ENCODE assay signal across 7 mouse cellular contexts in the genomic region with DNA sequence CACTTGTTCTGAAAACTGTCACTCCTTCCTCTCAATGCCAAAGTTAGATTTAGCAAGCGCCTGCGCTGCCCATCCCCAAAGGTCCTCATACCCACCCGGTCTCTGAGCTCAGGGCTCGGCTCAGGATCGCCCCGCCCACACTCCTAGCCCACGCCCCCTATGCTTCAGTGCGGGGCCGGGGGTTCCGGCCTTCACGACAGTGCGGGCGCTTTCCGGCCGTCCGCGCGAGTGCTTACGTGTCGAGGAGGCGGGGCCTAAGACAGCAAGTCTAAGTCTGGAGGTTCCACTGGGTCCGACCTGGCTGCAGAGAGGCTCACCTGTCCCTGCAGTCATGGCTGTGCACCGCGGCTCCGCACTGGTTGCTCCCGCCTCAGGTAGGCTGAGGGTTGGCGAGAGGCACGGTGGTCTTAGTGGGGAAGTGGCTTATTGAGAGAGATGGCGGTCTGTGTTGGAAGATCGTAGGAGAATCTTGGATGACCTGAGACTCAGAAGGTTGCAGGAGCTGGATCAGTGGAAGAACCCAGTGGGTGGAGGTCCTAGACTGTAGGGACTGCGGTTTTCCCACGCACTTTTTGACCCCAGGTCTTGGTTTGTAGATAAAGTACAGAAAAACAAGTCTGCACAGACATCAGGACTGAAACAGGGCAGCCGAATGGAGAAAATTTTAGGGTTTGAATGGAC. TPM values are rescaled to one million over a fixed set of nuclear protein-coding genes. Genes with fewer than 3 reads are reported as not detected.
DNase-seq lines count a peak whose midpoint lies in the region; ATAC-seq and TF ChIP-seq lines count a peak whose summit lies in the region.

TSS of gene Ggcx (plus strand) at position 233 of the 681 bp plus-strand sequence.

- no peak for TF ChIP-seq CTCF in kidney, adult 2 months (conservative IDR thresholded peaks at IDR 0.05; ENCODE audit: insufficient read depth, insufficient read length, low read depth, low read length)
- no peak for TF ChIP-seq CTCF in spleen, adult 2 months (IDR thresholded peaks at IDR 0.05; ENCODE audit: extremely low read depth, insufficient read depth, insufficient read length, insufficient replicate concordance)

- no peaks in the 10 kb centered on the region for H3K27me3 ChIP-seq in embryonic facial prominence, embryonic 11.5 days (ENCODE audit: control insufficient read depth, insufficient read depth, low read length)
- no peaks in the 10 kb centered on the region for H3K27me3 ChIP-seq in kidney, adult 2 months (replicated peaks; ENCODE audit: control insufficient read depth, insufficient read depth, low read length)
- no peaks in the 10 kb centered on the region for H3K27me3 ChIP-seq in limb, embryonic 12.5 days
- H3K27me3 ChIP-seq in midbrain, embryonic 15.5 days (replicated peaks), result no peaks in the 10 kb centered on the region
- no peaks in the 10 kb centered on the region for H3K27me3 ChIP-seq in spleen, adult 2 months (ENCODE audit: control insufficient read depth, insufficient read depth, low read length)

- peaks cover 6% of the 10 kb centered on the region for H3K36me3 ChIP-seq in embryonic facial prominence, embryonic 11.5 days (replicated peaks; ENCODE audit: control insufficient read depth, insufficient read depth, low read depth, low read length)
- H3K36me3 ChIP-seq in kidney, adult 2 months (ENCODE audit: control insufficient read depth, insufficient read depth, low read length), result 0 out of 2 replicates have a peak, but pooled peaks cover 2% of the 10 kb centered on the region
- H3K36me3 ChIP-seq in limb, embryonic 12.5 days, result peaks cover 34% of the 10 kb centered on the region
- H3K36me3 ChIP-seq in midbrain, embryonic 15.5 days (replicated peaks), result peaks cover 7% of the 10 kb centered on the region
- H3K36me3 ChIP-seq in spleen, adult 2 months (ENCODE audit: control insufficient read depth, insufficient read depth, low read length), result peaks cover 4% of the 10 kb centered on the region

- TF ChIP-seq POLR2A in kidney, adult 2 months (IDR thresholded peaks at IDR 0.05; ENCODE audit: low read depth, low read length), result peak; percentile 64
- TF ChIP-seq POLR2A in spleen, adult 2 months (IDR thresholded peaks at IDR 0.05; ENCODE audit: low read depth, low read length), result peak; percentile 39

- H3K9ac ChIP-seq in embryonic facial prominence, embryonic 11.5 days (replicated peaks; ENCODE audit: low read length), result peak within 1 kb of the TSS; percentile 80
- H3K9ac ChIP-seq in limb, embryonic 12.5 days (replicated peaks), result peak within 1 kb of the TSS; percentile 84
- peak within 1 kb of the TSS; percentile 66 for H3K9ac ChIP-seq in midbrain, embryonic 15.5 days

- H3K4me3 ChIP-seq in embryonic facial prominence, embryonic 11.5 days (ENCODE audit: low read depth, low read length), result peak within 1 kb of the TSS; percentile 79
- peak within 1 kb of the TSS; percentile 81 for H3K4me3 ChIP-seq in kidney, adult 2 months (ENCODE audit: insufficient read depth, low read depth, low read length)
- peak within 1 kb of the TSS; percentile 86 for H3K4me3 ChIP-seq in limb, embryonic 12.5 days (replicated peaks)
- peak within 1 kb of the TSS; percentile 56 for H3K4me3 ChIP-seq in midbrain, embryonic 15.5 days
- peak within 1 kb of the TSS; percentile 92 for H3K4me3 ChIP-seq in spleen, adult 2 months (ENCODE audit: extremely low read depth, insufficient read depth, insufficient read length)

- 2% methylated on average over 33 of the region's 33 CpGs for WGBS in embryonic facial prominence, embryonic 11.5 days
- WGBS in kidney, adult 2 months, result under 1% methylated on average over 33 of the region's 33 CpGs
- 2% methylated on average over 33 of the region's 33 CpGs for WGBS in limb, embryonic 12.5 days
- WGBS in midbrain, embryonic 15.5 days, result 1% methylated on average over 33 of the region's 33 CpGs
- WGBS in spleen, adult 2 months, result 1% methylated on average over 33 of the region's 33 CpGs

- no peaks in the 10 kb centered on the region for H3K4me1 ChIP-seq in embryonic facial prominence, embryonic 11.5 days (ENCODE audit: control insufficient read depth, insufficient read depth, low read length)
- peaks cover 9% of the 10 kb centered on the region; the same call in 1 of the 2 replicates for H3K4me1 ChIP-seq in kidney, adult 2 months (ENCODE audit: control insufficient read depth, insufficient read depth, low read length)
- peaks cover 7% of the 10 kb centered on the region for H3K4me1 ChIP-seq in limb, embryonic 12.5 days (replicated peaks)
- peaks cover 29% of the 10 kb centered on the region for H3K4me1 ChIP-seq in midbrain, embryonic 15.5 days
- H3K4me1 ChIP-seq in spleen, adult 2 months (ENCODE audit: control insufficient read depth, insufficient read depth, insufficient read length), result peaks cover 6% of the 10 kb centered on the region; the same call in 1 of the 2 replicates

- H3K4me2 ChIP-seq in embryonic facial prominence, embryonic 11.5 days (ENCODE audit: low read depth, low read length), result peak within 1 kb of the TSS; percentile 74
- H3K4me2 ChIP-seq in limb, embryonic 12.5 days, result peak within 1 kb of the TSS; percentile 79
- peak within 1 kb of the TSS; percentile 77 for H3K4me2 ChIP-seq in midbrain, embryonic 15.5 days

- peak; percentile 91 for ATAC-seq in embryonic facial prominence, embryonic 11.5 days (replicated peaks; ENCODE audit: insufficient number of reproducible peaks, low FRiP score, low TSS enrichment, low read depth)
- ATAC-seq in limb, embryonic 12.5 days (ENCODE audit: insufficient number of reproducible peaks, insufficient read depth, low FRiP score, low TSS enrichment, low read depth), result peak; percentile 94
- peak; percentile 97 for ATAC-seq in midbrain, embryonic 15.5 days (replicated peaks)

- peak; percentile 97 for DNase-seq in adrenal gland, postnatal 14 days
- peak; percentile 98 for DNase-seq in embryonic facial prominence, embryonic 11.5 days (ENCODE audit: low spot score)
- peak; percentile 100 for DNase-seq in heart, adult 11 months
- DNase-seq in kidney, adult 2 months, result peak; percentile 97
- DNase-seq in spleen, adult 2 months (ENCODE audit: low read depth in 1 of 2, low spot score in 2 of 2), result peak; percentile 87 to 96

- H3K9me3 ChIP-seq in embryonic facial prominence, embryonic 11.5 days (replicated peaks; ENCODE audit: control insufficient read depth, low read length), result no peaks in the 10 kb centered on the region
- H3K9me3 ChIP-seq in limb, embryonic 12.5 days, result no peaks in the 10 kb centered on the region
- H3K9me3 ChIP-seq in midbrain, embryonic 15.5 days, result no peaks in the 10 kb centered on the region

- H3K27ac ChIP-seq in embryonic facial prominence, embryonic 11.5 days (replicated peaks; ENCODE audit: low read depth, low read length), result 0 out of 2 replicates have a peak within 1 kb of the TSS, but pooled peaks have one; percentile 47
- peak within 1 kb of the TSS; percentile 53 for H3K27ac ChIP-seq in kidney, adult 2 months (ENCODE audit: insufficient read depth, low read depth, low read length)
- peak within 1 kb of the TSS; percentile 53 for H3K27ac ChIP-seq in limb, embryonic 12.5 days
- H3K27ac ChIP-seq in midbrain, embryonic 15.5 days, result peak within 1 kb of the TSS; percentile 66
- peak within 1 kb of the TSS; percentile 53 for H3K27ac ChIP-seq in spleen, adult 2 months (ENCODE audit: insufficient read depth, low read length)

RNA-seq across cellular contexts. Expression of gene Ggcx, which starts in this region (rescaled TPM):
- total RNA-seq in adrenal gland, postnatal 14 days (2021), result 38.0 and 50.4 TPM in 2 replicates
- 12.4 and 15.7 TPM in 2 replicates for polyA plus RNA-seq in embryonic facial prominence, embryonic 11.5 days (2014; fragmentation: Nextera tagmentation; extraction: Ambion mirVana)
- 17.9 and 21.9 TPM in 2 replicates for polyA plus RNA-seq in kidney, adult 2 months (2012; rRNA removed)
- 34.0 TPM in 2 replicates for polyA plus RNA-seq in limb, embryonic 12.5 days (2016; fragmentation: Nextera tagmentation; extraction: Ambion mirVana)
- polyA plus RNA-seq in midbrain, embryonic 15.5 days (2015; fragmentation: Nextera tagmentation; extraction: Ambion mirVana), result 16.9 and 19.0 TPM in 2 replicates
- polyA plus RNA-seq in spleen, adult 2 months (2012; rRNA removed), result 7.3 and 7.6 TPM in 2 replicates

Comparison
In these comparisons a context has a peak if more than half of its experiments do, and no peak if none do; other contexts are left out.
1. Peak in every context shown above with its lines: DNase-seq, ATAC-seq, H3K4me3 ChIP-seq and H3K27ac ChIP-seq.